Mouse (Mus musculus): Measurements from ENCODE around the gene Fabp6. TPM values are rescaled to one million over a fixed set of nuclear protein-coding genes. Genes with fewer than 3 reads are reported as not detected.

The Fabp6 gene
- total RNA-seq, 1 experiment: not detected

DNA sequence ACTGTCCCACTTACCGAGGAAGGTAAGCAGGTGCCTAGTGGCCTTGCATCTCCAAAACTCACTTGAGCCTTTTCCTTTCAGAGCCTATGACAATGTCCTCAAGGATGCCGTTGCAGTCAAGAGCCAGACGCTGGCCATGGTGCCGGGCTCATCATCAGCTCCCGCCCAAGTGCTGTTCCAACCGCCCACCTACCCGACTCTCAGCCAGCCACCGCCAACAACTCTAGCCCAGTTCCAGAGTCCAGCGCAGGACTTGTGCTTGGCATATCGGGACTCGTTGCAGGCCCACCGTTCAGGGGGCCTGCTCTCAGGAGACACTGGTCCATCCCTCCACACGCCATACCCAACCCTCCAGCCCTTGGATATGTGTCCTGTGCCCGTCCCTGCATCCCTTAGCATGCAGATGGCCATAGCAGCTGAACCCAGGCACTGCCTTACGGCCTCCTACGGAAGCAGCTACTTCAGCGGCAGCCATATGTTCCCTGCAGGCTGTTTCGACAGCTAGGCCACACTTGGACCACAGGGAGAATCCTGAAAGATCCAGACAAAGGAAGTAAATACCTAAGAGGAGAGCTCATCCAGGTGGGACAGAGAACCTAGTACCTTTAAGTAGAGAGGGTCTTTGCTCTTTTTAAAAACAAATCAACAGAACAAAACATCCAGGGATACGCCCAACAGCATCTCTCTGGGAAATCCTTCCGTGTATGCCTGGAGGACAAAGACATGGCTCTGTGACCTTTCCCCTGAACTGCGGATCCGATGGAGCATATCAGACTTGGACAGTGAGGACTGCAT lies 15.9 kb downstream of the Fabp6 start:
- H3K4me3 ChIP-seq (ENCODE audit: insufficient read depth in 1 of 2, low read depth in 1 of 2, low read length in 2 of 2, poor library complexity in 1 of 2, severe bottlenecking in 1 of 2): peak overlapping the region; percentile 14 to 22; a peak in 2 of 4 replicates
- DNase-seq (ENCODE audit: low read depth, low spot score): peak; percentile 43
- H3K27ac ChIP-seq (ENCODE audit: insufficient read depth, low read depth, low read length, poor library complexity, severe bottlenecking): peak overlapping the region; percentile 62
- in situ Hi-C loops (cut with MboI; ENCODE audit: low sequenced_read_pairs in 2 of 2, unreplicated experiment in 2 of 2): no loop called here
- no peaks in the 10 kb centered on the region for H3K9me3 ChIP-seq (ENCODE audit: control insufficient read depth, insufficient read depth, low read depth, low read length)
- H3K4me1 ChIP-seq (ENCODE audit: control insufficient read depth in 2 of 2, insufficient read depth in 2 of 2, low read length in 2 of 2, poor library complexity in 1 of 2): peaks cover 4 to 9% of the 10 kb centered on the region in 2 experiments; a peak in 2 of 4 replicates
- no peak for TF ChIP-seq ZC3H11A (IDR thresholded peaks at IDR 0.05; ENCODE audit: borderline replicate concordance, low read depth, low read length)
- no peak for TF ChIP-seq MAFK (IDR thresholded peaks at IDR 0.05; ENCODE audit: insufficient read depth, low read depth, low read length)
- no peak for TF ChIP-seq CHD2 (IDR thresholded peaks at IDR 0.05; ENCODE audit: low read depth, low read length)
- H3K36me3 ChIP-seq (ENCODE audit: control insufficient read depth, insufficient read depth, low read length, poor library complexity, severe bottlenecking): no peaks in the 10 kb centered on the region; the same call in 1 of the 2 replicates
- H3K9ac ChIP-seq (ENCODE audit: insufficient read depth, low read depth, low read length, poor library complexity, severe bottlenecking): peak overlapping the region; percentile 44

DNA sequence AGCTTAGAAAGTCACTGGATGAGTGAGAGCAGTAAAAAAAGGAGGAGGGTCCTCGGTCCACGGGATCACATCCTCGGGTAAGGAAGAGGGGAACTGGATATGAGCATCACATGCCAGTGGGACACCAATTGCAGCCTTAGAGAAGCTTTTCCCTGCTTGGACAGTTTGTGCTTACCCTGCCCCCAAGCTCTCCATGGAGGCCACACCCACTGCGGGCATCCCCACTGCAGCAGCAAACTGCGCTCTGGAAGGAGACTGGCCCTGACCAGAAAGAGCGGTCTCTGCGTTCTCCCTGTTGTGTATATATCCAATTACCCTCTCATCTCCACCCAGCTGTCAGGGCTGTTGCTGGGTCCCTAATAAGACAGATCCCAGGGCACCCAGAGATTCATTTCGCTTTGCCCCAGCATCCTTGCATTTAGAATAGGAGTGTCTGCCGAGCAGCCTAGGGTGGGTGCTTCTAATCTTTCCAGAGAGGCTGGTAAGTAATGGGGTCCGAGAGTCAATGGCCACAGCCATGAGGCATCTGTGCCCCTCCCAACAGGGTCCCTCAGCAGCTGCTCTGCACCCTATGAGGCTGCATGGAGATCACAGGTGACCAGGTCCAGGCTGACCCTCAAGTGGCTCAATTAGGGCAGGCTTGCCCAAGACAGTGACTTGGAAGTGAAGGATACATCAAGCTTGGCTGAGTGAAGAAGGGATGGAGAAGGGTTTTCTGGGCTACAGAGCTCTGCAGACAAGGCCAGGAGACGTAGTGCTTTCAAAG lies 23.4 kb downstream of the Fabp6 start:
- TF ChIP-seq ZC3H11A (IDR thresholded peaks at IDR 0.05; ENCODE audit: borderline replicate concordance, low read depth, low read length) (no peak), HCFC1 (IDR thresholded peaks at IDR 0.05; ENCODE audit: borderline replicate concordance, insufficient read depth, low read length) (no peak), CHD2 (IDR thresholded peaks at IDR 0.05; ENCODE audit: low read depth, low read length) (no peak)
- no peaks in the 10 kb centered on the region for H3K9me3 ChIP-seq (ENCODE audit: control insufficient read depth, insufficient read depth, low read depth, low read length)
- in situ Hi-C loops (cut with MboI; ENCODE audit: low sequenced_read_pairs in 2 of 2, unreplicated experiment in 2 of 2): no loop called here
- DNase-seq (ENCODE audit: low read depth, low spot score): no peak
- H3K4me3 ChIP-seq (ENCODE audit: insufficient read depth in 1 of 2, low read depth in 1 of 2, low read length in 2 of 2, poor library complexity in 1 of 2, severe bottlenecking in 1 of 2): no peak overlapping the region
- no peak overlapping the region for H3K9ac ChIP-seq (ENCODE audit: insufficient read depth, low read depth, low read length, poor library complexity, severe bottlenecking)
- peaks cover 2 to 17% of the 10 kb centered on the region in 2 experiments; a peak in 3 of 4 replicates for H3K4me1 ChIP-seq (ENCODE audit: control insufficient read depth in 2 of 2, insufficient read depth in 2 of 2, low read length in 2 of 2, poor library complexity in 1 of 2)
- H3K27ac ChIP-seq (ENCODE audit: insufficient read depth, low read depth, low read length, poor library complexity, severe bottlenecking): no peak overlapping the region
- H3K36me3 ChIP-seq (ENCODE audit: control insufficient read depth, insufficient read depth, low read length, poor library complexity, severe bottlenecking): no peaks in the 10 kb centered on the region

DNA sequence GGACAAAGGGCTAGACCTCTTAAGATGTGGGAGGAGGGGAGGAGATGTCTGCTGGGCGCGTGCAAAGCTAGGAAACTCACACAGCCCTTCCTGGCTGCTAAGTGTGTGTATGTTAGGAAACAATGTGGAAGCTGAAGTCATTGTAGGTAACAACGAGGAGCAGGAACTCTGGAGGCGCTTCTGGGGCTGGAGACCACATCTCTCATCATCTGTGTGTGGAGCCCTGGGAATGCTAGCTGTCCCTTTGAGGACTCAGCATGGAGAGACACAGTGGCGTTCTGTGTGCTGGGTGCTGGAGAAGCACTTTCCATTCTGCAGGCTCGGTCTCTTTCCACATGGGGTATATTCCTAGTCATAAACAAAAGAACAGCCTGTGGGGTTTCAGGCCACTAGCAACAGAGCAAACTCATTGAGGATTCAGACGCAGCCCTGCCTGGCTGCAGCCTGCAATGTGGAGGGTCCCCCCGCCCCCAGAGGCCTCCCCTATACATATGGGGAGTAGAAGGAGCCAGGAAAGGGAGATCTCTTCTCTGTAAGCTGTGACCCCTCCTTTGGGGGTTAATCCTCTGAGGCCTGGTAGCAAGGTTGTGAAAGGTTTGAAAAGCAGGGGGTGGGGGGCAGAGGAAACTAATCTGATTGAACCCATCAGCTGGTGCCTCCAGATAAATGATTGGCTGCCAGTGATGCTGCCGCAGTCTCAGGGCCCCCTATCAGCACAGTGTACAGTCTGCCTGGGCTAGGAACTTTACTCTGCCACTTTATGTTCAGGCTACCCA lies 25.8 kb downstream of the Fabp6 start:
- DNase-seq (ENCODE audit: low read depth, low spot score): no peak
- no peak overlapping the region for H3K27ac ChIP-seq (ENCODE audit: insufficient read depth, low read depth, low read length, poor library complexity, severe bottlenecking)
- H3K36me3 ChIP-seq (ENCODE audit: control insufficient read depth, insufficient read depth, low read length, poor library complexity, severe bottlenecking): no peaks in the 10 kb centered on the region
- H3K9me3 ChIP-seq (ENCODE audit: control insufficient read depth, insufficient read depth, low read depth, low read length): no peaks in the 10 kb centered on the region
- in situ Hi-C loops (cut with MboI; ENCODE audit: low sequenced_read_pairs in 2 of 2, unreplicated experiment in 2 of 2): no loop called here
- H3K4me3 ChIP-seq (ENCODE audit: insufficient read depth in 1 of 2, low read depth in 1 of 2, low read length in 2 of 2, poor library complexity in 1 of 2, severe bottlenecking in 1 of 2): no peak overlapping the region
- H3K9ac ChIP-seq (ENCODE audit: insufficient read depth, low read depth, low read length, poor library complexity, severe bottlenecking): peak overlapping the region; percentile 15; the same call in 1 of the 2 replicates
- peaks cover 4 to 17% of the 10 kb centered on the region in 2 experiments; a peak in 3 of 4 replicates for H3K4me1 ChIP-seq (ENCODE audit: control insufficient read depth in 2 of 2, insufficient read depth in 2 of 2, low read length in 2 of 2, poor library complexity in 1 of 2)
- no peak for TF ChIP-seq ZC3H11A (IDR thresholded peaks at IDR 0.05; ENCODE audit: borderline replicate concordance, low read depth, low read length)
- TF ChIP-seq ZNF384 (IDR thresholded peaks at IDR 0.05; ENCODE audit: low read depth, low read length): no peak
- no peak for TF ChIP-seq HCFC1 (IDR thresholded peaks at IDR 0.05; ENCODE audit: borderline replicate concordance, insufficient read depth, low read length)
- no peak for TF ChIP-seq CHD2 (IDR thresholded peaks at IDR 0.05; ENCODE audit: low read depth, low read length)
- TF ChIP-seq MAFK (IDR thresholded peaks at IDR 0.05; ENCODE audit: insufficient read depth, low read depth, low read length): no peak

DNA sequence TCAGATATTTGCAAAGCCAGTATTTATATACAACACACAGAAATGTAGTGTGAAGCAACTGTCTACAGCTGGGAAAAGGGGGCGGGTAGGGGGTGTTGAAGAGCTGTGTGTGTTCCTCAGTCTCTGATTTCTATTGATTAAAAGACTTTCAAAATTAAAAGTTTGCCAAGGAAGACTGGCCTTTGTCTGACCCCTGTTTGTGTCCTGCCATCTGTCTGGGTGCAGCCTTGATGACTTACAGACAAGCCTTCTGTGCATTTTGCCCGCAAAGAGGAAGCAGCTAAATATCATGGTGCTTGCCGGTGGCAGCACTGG lies 26.3 kb downstream of the Fabp6 start:
- Histone ChIP-seq H3K4me3 (ENCODE audit: insufficient read depth in 1 of 2, low read depth in 1 of 2, low read length in 2 of 2, poor library complexity in 1 of 2, severe bottlenecking in 1 of 2) (no peak overlapping the region), H3K4me1 (ENCODE audit: control insufficient read depth in 2 of 2, insufficient read depth in 2 of 2, low read length in 2 of 2, poor library complexity in 1 of 2) (peaks cover 5 to 17% of the 10 kb centered on the region in 2 experiments; a peak in 3 of 4 replicates)
- in situ Hi-C loops (cut with MboI; ENCODE audit: low sequenced_read_pairs in 2 of 2, unreplicated experiment in 2 of 2): no loop called here

More for the DNA sequence above, 26.3 kb downstream of the Fabp6 start:
- Histone ChIP-seq H3K9me3 (ENCODE audit: control insufficient read depth, insufficient read depth, low read depth, low read length) (no peaks in the 10 kb centered on the region), H3K9ac (ENCODE audit: insufficient read depth, low read depth, low read length, poor library complexity, severe bottlenecking) (no peak overlapping the region), H3K36me3 (ENCODE audit: control insufficient read depth, insufficient read depth, low read length, poor library complexity, severe bottlenecking) (no peaks in the 10 kb centered on the region), H3K27ac (ENCODE audit: insufficient read depth, low read depth, low read length, poor library complexity, severe bottlenecking) (no peak overlapping the region)
- TF ChIP-seq ZC3H11A (IDR thresholded peaks at IDR 0.05; ENCODE audit: borderline replicate concordance, low read depth, low read length) (no peak), CHD2 (IDR thresholded peaks at IDR 0.05; ENCODE audit: low read depth, low read length) (no peak), ZNF384 (IDR thresholded peaks at IDR 0.05; ENCODE audit: low read depth, low read length) (no peak), MAFK (IDR thresholded peaks at IDR 0.05; ENCODE audit: insufficient read depth, low read depth, low read length) (no peak), HCFC1 (IDR thresholded peaks at IDR 0.05; ENCODE audit: borderline replicate concordance, insufficient read depth, low read length) (no peak)
- DNase-seq (ENCODE audit: low read depth, low spot score): no peak

Measured in ES-E14 (cell line).